Mouse (Mus musculus): Measurements from ENCODE around the gene Gm5127.

The Gm5127 gene

GRCm38 (mm10) chrX:106582886-106583285, at the start of gene Gm5127:
Gene Gm5127 (plus strand): TSS chrX:106583186.
- DNase-seq (ENCODE audit: low read depth, low spot score) = no peak

GRCm38 (mm10) chrX:106536359-106536758, 46.6 kb upstream of the Gm5127 start:
- peak; percentile 1 for DNase-seq (ENCODE audit: low read depth, low spot score)

GRCm38 (mm10) chrX:106555457-106555856, 27.5 kb upstream of the Gm5127 start:
- no peak for DNase-seq (ENCODE audit: low read depth, low spot score)

- DNase-seq (ENCODE audit: low read depth, low spot score) = no peak
Measured at GRCm38 (mm10) chrX:106578966-106579365, 4.0 kb upstream of the Gm5127 start.

- peak; percentile 1 for DNase-seq (ENCODE audit: low read depth, low spot score)
Measured at GRCm38 (mm10) chrX:106580410-106580809, 2.6 kb upstream of the Gm5127 start.

GRCm38 (mm10) chrX:106582197-106582596, 789 bp upstream of the Gm5127 start:
- no peak for DNase-seq (ENCODE audit: low read depth, low spot score)

- no peak for DNase-seq (ENCODE audit: low read depth, low spot score)
Measured at GRCm38 (mm10) chrX:106593914-106594313, 10.9 kb downstream of the Gm5127 start.

- no peak for DNase-seq (ENCODE audit: low read depth, low spot score)
Measured at GRCm38 (mm10) chrX:106595904-106596303, 12.9 kb downstream of the Gm5127 start.

GRCm38 (mm10) chrX:106602574-106603258, 19.7 kb downstream of the Gm5127 start:
- DNase-seq (ENCODE audit: low read depth, low spot score) = peak; percentile 23

GRCm38 (mm10) chrX:106603386-106603785, 20.4 kb downstream of the Gm5127 start, which contains the start of gene Cysltr1:
Gene Cysltr1 (minus strand): TSS chrX:106603679.
- no peak for DNase-seq (ENCODE audit: low read depth, low spot score)

GRCm38 (mm10) chrX:106622512-106622911, 39.5 kb downstream of the Gm5127 start:
- peak; percentile 18 for DNase-seq (ENCODE audit: low read depth, low spot score)

GRCm38 (mm10) chrX:106623667-106624066, 40.7 kb downstream of the Gm5127 start:
- peak; percentile 16 for DNase-seq (ENCODE audit: low read depth, low spot score)

GRCm38 (mm10) chrX:106628514-106628913, 45.5 kb downstream of the Gm5127 start:
- peak; percentile 7 for DNase-seq (ENCODE audit: low read depth, low spot score)

- DNase-seq (ENCODE audit: low read depth, low spot score) = no peak
Measured at GRCm38 (mm10) chrX:106633543-106633942, 50.6 kb downstream of the Gm5127 start.

GRCm38 (mm10) chrX:106634799-106635541, 52.0 kb downstream of the Gm5127 start:
- no peak for DNase-seq (ENCODE audit: low read depth, low spot score)

GRCm38 (mm10) chrX:106662101-106662500, 79.1 kb downstream of the Gm5127 start:
- DNase-seq (ENCODE audit: low read depth, low spot score) = no peak

GRCm38 (mm10) chrX:106704590-106704989, 121.6 kb downstream of the Gm5127 start:
- DNase-seq (ENCODE audit: low read depth, low spot score) = peak; percentile 50

GRCm38 (mm10) chrX:106717160-106717559, 134.2 kb downstream of the Gm5127 start:
- peak; percentile 35 for DNase-seq (ENCODE audit: low read depth, low spot score)

GRCm38 (mm10) chrX:106742241-106742640, 159.3 kb downstream of the Gm5127 start:
- DNase-seq (ENCODE audit: low read depth, low spot score) = no peak

GRCm38 (mm10) chrX:106755272-106755671, 172.3 kb downstream of the Gm5127 start:
- DNase-seq (ENCODE audit: low read depth, low spot score) = no peak
